Comparison of ENCODE assay signal across 24 mouse cellular contexts in the genomic region with DNA sequence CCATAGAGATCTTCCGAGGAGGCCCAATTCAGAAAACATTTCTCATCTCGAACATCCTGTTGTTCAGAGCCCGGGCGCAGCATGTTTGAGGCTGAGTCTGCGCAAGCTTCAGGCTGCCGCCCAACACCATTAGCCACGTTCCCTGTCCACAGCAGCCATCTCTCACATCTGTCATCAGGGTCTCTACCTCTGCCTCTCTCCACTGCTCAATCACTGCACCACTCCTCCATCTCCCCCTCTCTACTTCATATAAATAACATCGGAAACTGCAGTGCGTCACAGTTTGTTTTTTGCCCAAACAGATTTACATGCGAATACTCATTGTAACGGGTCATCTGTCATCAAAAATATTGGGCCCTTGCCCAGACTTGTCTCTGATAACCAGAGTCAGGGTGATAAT. TPM values are rescaled to one million over a fixed set of nuclear protein-coding genes. Genes with fewer than 3 reads are reported as not detected.
DNase-seq lines count a peak whose midpoint lies in the region; ATAC-seq and TF ChIP-seq lines count a peak whose summit lies in the region.
"Had no signal": no experiment of that assay in that cellular context is flagged by ENCODE, and none has a peak within 500 bp of the region (broad histone marks: within the 10 kb centered on the region; RNA-seq: fewer than 3 reads in every experiment).

No protein-coding gene starts in this region.

- H3K4me3 ChIP-seq in heart, embryonic 16.5 days (ENCODE audit: low read length): no peak overlapping the region
- no peak overlapping the region for H3K4me3 ChIP-seq in heart, embryonic 10.5 days
- no peak overlapping the region for H3K4me3 ChIP-seq in lung, embryonic 16.5 days (ENCODE audit: low read length)
- H3K4me3 ChIP-seq in ES-Bruce4 (ENCODE audit: low read depth, low read length): peak overlapping the region; percentile 36
- H3K4me3 ChIP-seq: embryonic facial prominence, embryonic 15.5 days; heart, embryonic 15.5 days; kidney, embryonic 15.5 days; limb, embryonic 12.5 days; midbrain, embryonic 13.5 days; stomach, embryonic 15.5 days had no signal

- no peak for TF ChIP-seq EP300 in ES-Bruce4 (IDR thresholded peaks at IDR 0.05; ENCODE audit: insufficient read depth, low read depth, low read length)

- no peaks in the 10 kb centered on the region for H3K9me3 ChIP-seq in heart, embryonic 16.5 days (replicated peaks; ENCODE audit: control insufficient read depth, low read length)
- no peaks in the 10 kb centered on the region for H3K9me3 ChIP-seq in heart, embryonic 10.5 days
- no peaks in the 10 kb centered on the region for H3K9me3 ChIP-seq in lung, embryonic 16.5 days (ENCODE audit: control insufficient read depth, low read length)
- H3K9me3 ChIP-seq in ES-Bruce4 (replicated peaks; ENCODE audit: control insufficient read depth, insufficient read depth, low read length, poor library complexity, severe bottlenecking): no peaks in the 10 kb centered on the region
- H3K9me3 ChIP-seq: embryonic facial prominence, embryonic 15.5 days; heart, embryonic 15.5 days; kidney, embryonic 15.5 days; limb, embryonic 12.5 days; midbrain, embryonic 13.5 days; stomach, embryonic 15.5 days had no signal

- WGBS in heart, embryonic 16.5 days: 49% methylated on average over 11 of the region's 11 CpGs
- 88% methylated on average over 11 of the region's 11 CpGs for WGBS in heart, embryonic 10.5 days
- 69% methylated on average over 11 of the region's 11 CpGs for WGBS in lung, embryonic 16.5 days

- no peak overlapping the region for H3K4me2 ChIP-seq in heart, embryonic 16.5 days (ENCODE audit: low read depth, low read length)
- no peak overlapping the region for H3K4me2 ChIP-seq in lung, embryonic 16.5 days (ENCODE audit: low read depth, low read length)
- H3K4me2 ChIP-seq: embryonic facial prominence, embryonic 15.5 days; heart, embryonic 15.5 days; kidney, embryonic 15.5 days; limb, embryonic 12.5 days; liver, embryonic 11.5 days; midbrain, embryonic 13.5 days; stomach, embryonic 15.5 days had no signal

- no peak for TF ChIP-seq CTCF in ES-Bruce4 (IDR thresholded peaks at IDR 0.05; ENCODE audit: low read depth, low read length)
- no peak for TF ChIP-seq CTCF in brain, embryonic 14.5 days (IDR thresholded peaks at IDR 0.05; ENCODE audit: borderline replicate concordance, extremely low read depth, insufficient read depth, insufficient read length)

- no peak for DNase-seq in heart, embryonic 10.5 days (ENCODE audit: low spot score)
- no peak for DNase-seq in lung, adult 18-20 months
- DNase-seq in brain, embryonic 14.5 days (ENCODE audit: low read depth): peak; percentile 26
- DNase-seq in frontal cortex, postnatal 25 days (ENCODE audit: low spot score in 2 of 2): no peak
- DNase-seq: adrenal gland, adult 2 months; cerebellum, adult 2 months; cerebellum, postnatal 25 days; embryo, embryonic 11 days; kidney, adult 11 months; kidney, postnatal 36 days; layer of hippocampus, postnatal 36 days; liver, postnatal 0 days; thymus, postnatal 25 days had no signal

- H3K36me3 ChIP-seq in heart, embryonic 16.5 days (ENCODE audit: control insufficient read depth, insufficient read depth): peaks cover 15% of the 10 kb centered on the region
- H3K36me3 ChIP-seq in heart, embryonic 10.5 days: peaks cover 61% of the 10 kb centered on the region
- H3K36me3 ChIP-seq in lung, embryonic 16.5 days (ENCODE audit: control insufficient read depth, insufficient read depth, low read length): peaks cover 14% of the 10 kb centered on the region
- H3K36me3 ChIP-seq in ES-Bruce4 (ENCODE audit: control insufficient read depth, insufficient read depth, low read length, poor library complexity, severe bottlenecking): no peaks in the 10 kb centered on the region; the same call in none of the 2 replicates
- H3K36me3 ChIP-seq: stomach, embryonic 15.5 days had no signal

- 0 out of 2 replicates have a peak overlapping the region, but pooled peaks have one; percentile 10 for H3K27ac ChIP-seq in heart, embryonic 16.5 days (ENCODE audit: low read length)
- H3K27ac ChIP-seq in heart, embryonic 10.5 days: no peak overlapping the region
- no peak overlapping the region for H3K27ac ChIP-seq in lung, embryonic 16.5 days (ENCODE audit: low read length)
- H3K27ac ChIP-seq in ES-Bruce4 (ENCODE audit: insufficient read depth, low read length): peak overlapping the region; percentile 13; the same call in 1 of the 2 replicates
- H3K27ac ChIP-seq: embryonic facial prominence, embryonic 15.5 days; heart, embryonic 15.5 days; kidney, embryonic 15.5 days; limb, embryonic 12.5 days; midbrain, embryonic 13.5 days; stomach, embryonic 15.5 days had no signal

- peak; percentile 52; the same call in 1 of the 2 replicates for ATAC-seq in heart, embryonic 16.5 days (replicated peaks; ENCODE audit: extremely low read depth, insufficient read depth, low FRiP score)
- peak; percentile 65 for ATAC-seq in lung, embryonic 16.5 days (ENCODE audit: low read depth)
- ATAC-seq: liver, postnatal 0 days; midbrain, embryonic 13.5 days had no signal

- H3K4me1 ChIP-seq in heart, embryonic 16.5 days (ENCODE audit: control insufficient read depth, insufficient read depth, low read length): peaks cover 6% of the 10 kb centered on the region; the same call in 1 of the 2 replicates
- no peaks in the 10 kb centered on the region for H3K4me1 ChIP-seq in heart, embryonic 10.5 days
- H3K4me1 ChIP-seq in lung, embryonic 16.5 days (replicated peaks; ENCODE audit: control insufficient read depth, insufficient read depth, low read length): no peaks in the 10 kb centered on the region
- H3K4me1 ChIP-seq in ES-Bruce4 (ENCODE audit: control insufficient read depth, insufficient read depth, low read length): peaks cover 9% of the 10 kb centered on the region
- H3K4me1 ChIP-seq: embryonic facial prominence, embryonic 15.5 days; kidney, embryonic 15.5 days; limb, embryonic 12.5 days; megakaryocyte, embryonic 14.5 days; midbrain, embryonic 13.5 days; stomach, embryonic 15.5 days had no signal

- H3K9ac ChIP-seq in heart, embryonic 16.5 days (ENCODE audit: low read length): no peak overlapping the region; the same call in 1 of the 2 replicates
- H3K9ac ChIP-seq in lung, embryonic 16.5 days (ENCODE audit: low read length): no peak overlapping the region
- peak overlapping the region; percentile 9; the same call in 1 of the 2 replicates for H3K9ac ChIP-seq in ES-Bruce4 (ENCODE audit: low read depth, poor library complexity, severe bottlenecking)
- H3K9ac ChIP-seq: embryonic facial prominence, embryonic 15.5 days; heart, embryonic 15.5 days; kidney, embryonic 15.5 days; limb, embryonic 12.5 days; liver, postnatal 0 days; midbrain, embryonic 13.5 days; stomach, embryonic 15.5 days had no signal

- no peak for TF ChIP-seq POLR2A in ES-Bruce4 (IDR thresholded peaks at IDR 0.05; ENCODE audit: insufficient read depth, low read length)
- no peak for TF ChIP-seq POLR2A in brain, embryonic 14.5 days (IDR thresholded peaks at IDR 0.05; ENCODE audit: borderline replicate concordance, extremely low read depth, insufficient read depth, insufficient read length, poor library complexity, severe bottlenecking)

- H3K27me3 ChIP-seq in heart, embryonic 16.5 days (ENCODE audit: control insufficient read depth, insufficient read depth, low read length): no peaks in the 10 kb centered on the region
- no peaks in the 10 kb centered on the region for H3K27me3 ChIP-seq in heart, embryonic 10.5 days (ENCODE audit: insufficient read depth, poor library complexity, severe bottlenecking)
- no peaks in the 10 kb centered on the region for H3K27me3 ChIP-seq in lung, embryonic 16.5 days (ENCODE audit: control insufficient read depth, insufficient read depth, low read depth, low read length)
- H3K27me3 ChIP-seq in ES-Bruce4 (ENCODE audit: control insufficient read depth, insufficient read depth, low read length, poor library complexity, severe bottlenecking): no peaks in the 10 kb centered on the region
- H3K27me3 ChIP-seq: embryonic facial prominence, embryonic 15.5 days; heart, embryonic 15.5 days; kidney, embryonic 15.5 days; limb, embryonic 12.5 days; megakaryocyte, embryonic 14.5 days; midbrain, embryonic 13.5 days; stomach, embryonic 15.5 days had no signal

RNA-seq across cellular contexts. Expression of a gene that starts 12.9 kb away (rescaled TPM):
- polyA plus RNA-seq in heart, embryonic 16.5 days (2015; fragmentation: Nextera tagmentation; extraction: Ambion mirVana): 8.2 and 8.3 TPM in 2 replicates
- 10.3 and 10.9 TPM in 2 replicates for polyA plus RNA-seq in heart, embryonic 10.5 days (2016; fragmentation: Nextera tagmentation; extraction: Ambion mirVana)
- polyA plus RNA-seq in lung, embryonic 16.5 days (2015; fragmentation: Nextera tagmentation; extraction: Ambion mirVana): 9.5 and 9.9 TPM in 2 replicates
- 19.6 and 19.7 TPM in 2 replicates for polyA plus RNA-seq in ES-Bruce4 (2011; ENCODE audit: insufficient read depth, insufficient read length, low read depth, missing spikeins)
- 11.0 and 14.3 TPM in 2 replicates for polyA plus RNA-seq in brain, embryonic 14.5 days (2012; rRNA removed)

RNA-seq across cellular contexts. Expression of a gene that starts 33.0 kb away (rescaled TPM):
- polyA plus RNA-seq in heart, embryonic 16.5 days (2015; fragmentation: Nextera tagmentation; extraction: Ambion mirVana): 3.0 and 3.2 TPM in 2 replicates
- polyA plus RNA-seq in heart, embryonic 10.5 days (2016; fragmentation: Nextera tagmentation; extraction: Ambion mirVana): 2.1 and 3.7 TPM in 2 replicates
- 4.4 and 4.6 TPM in 2 replicates for polyA plus RNA-seq in lung, embryonic 16.5 days (2015; fragmentation: Nextera tagmentation; extraction: Ambion mirVana)
- polyA plus RNA-seq in ES-Bruce4 (2011; ENCODE audit: insufficient read depth, insufficient read length, low read depth, missing spikeins): 10.4 and 10.8 TPM in 2 replicates
- 17.5 and 18.2 TPM in 2 replicates for polyA plus RNA-seq in brain, embryonic 14.5 days (2012; rRNA removed)

RNA-seq across cellular contexts. Expression of a gene that starts 34.7 kb away (rescaled TPM):
- 8.5 and 9.6 TPM in 2 replicates for polyA plus RNA-seq in heart, embryonic 16.5 days (2015; fragmentation: Nextera tagmentation; extraction: Ambion mirVana)
- polyA plus RNA-seq in heart, embryonic 10.5 days (2016; fragmentation: Nextera tagmentation; extraction: Ambion mirVana): 8.2 and 9.5 TPM in 2 replicates
- polyA plus RNA-seq in lung, embryonic 16.5 days (2015; fragmentation: Nextera tagmentation; extraction: Ambion mirVana): 9.3 and 9.7 TPM in 2 replicates
- 3.7 and 5.0 TPM in 2 replicates for polyA plus RNA-seq in ES-Bruce4 (2011; ENCODE audit: insufficient read depth, insufficient read length, low read depth, missing spikeins)
- 12.2 and 13.9 TPM in 2 replicates for polyA plus RNA-seq in brain, embryonic 14.5 days (2012; rRNA removed)

RNA-seq across cellular contexts. Expression of a gene that starts 42.7 kb away (rescaled TPM):
- 16.0 and 18.4 TPM in 2 replicates for polyA plus RNA-seq in heart, embryonic 16.5 days (2015; fragmentation: Nextera tagmentation; extraction: Ambion mirVana)
- 32.0 and 33.8 TPM in 2 replicates for polyA plus RNA-seq in heart, embryonic 10.5 days (2016; fragmentation: Nextera tagmentation; extraction: Ambion mirVana)
- polyA plus RNA-seq in lung, embryonic 16.5 days (2015; fragmentation: Nextera tagmentation; extraction: Ambion mirVana): 12.3 and 13.8 TPM in 2 replicates
- 98.0 and 103 TPM in 2 replicates for polyA plus RNA-seq in ES-Bruce4 (2011; ENCODE audit: insufficient read depth, insufficient read length, low read depth, missing spikeins)
- 6.4 and 7.2 TPM in 2 replicates for polyA plus RNA-seq in brain, embryonic 14.5 days (2012; rRNA removed)

Comparison
In these comparisons a context has a peak if more than half of its experiments do, and no peak if none do; other contexts are left out.
1. H3K27ac ChIP-seq: peak in heart, embryonic 16.5 days (single experiment) and ES-Bruce4 (single experiment); none in heart, embryonic 10.5 days (single experiment) and lung, embryonic 16.5 days (single experiment).